Comparison of ENCODE assay signal across 13 mouse cellular contexts in genomic region chr8:127371326-127371949, GRCm38 (mm10).
"Had no signal": no experiment of that assay in that cellular context is flagged by ENCODE, and none has a peak within 500 bp of the region (broad histone marks: within the 10 kb centered on the region; RNA-seq: fewer than 3 reads in every experiment).

No protein-coding gene starts in this region.

- DNase-seq: kidney, adult 18-20 months; kidney, postnatal 14 days; liver; liver, embryonic 13.5 days; lung, adult 18-20 months; right cerebral cortex, adult 18-20 months; right cerebral cortex, postnatal 25 days; thymus, postnatal 36 days had no signal

- H3K9ac ChIP-seq: kidney, embryonic 15.5 days; limb, embryonic 12.5 days; liver, embryonic 13.5 days; midbrain, embryonic 15.5 days; neural tube, embryonic 12.5 days had no signal

- H3K4me3 ChIP-seq: kidney, embryonic 15.5 days; left cerebral cortex, adult 2 months; limb, embryonic 12.5 days; liver, embryonic 13.5 days; midbrain, embryonic 15.5 days; neural tube, embryonic 12.5 days had no signal

- H3K36me3 ChIP-seq: liver, embryonic 13.5 days; midbrain, embryonic 15.5 days had no signal

- H3K4me1 ChIP-seq: kidney, embryonic 15.5 days; limb, embryonic 12.5 days; liver, embryonic 13.5 days; midbrain, embryonic 15.5 days; neural tube, embryonic 12.5 days had no signal

- H3K4me2 ChIP-seq: kidney, embryonic 15.5 days; limb, embryonic 12.5 days; liver, embryonic 13.5 days; midbrain, embryonic 15.5 days; neural tube, embryonic 12.5 days had no signal

- H3K9me3 ChIP-seq: kidney, embryonic 15.5 days; limb, embryonic 12.5 days; liver, embryonic 13.5 days; midbrain, embryonic 15.5 days; neural tube, embryonic 12.5 days had no signal

- H3K27ac ChIP-seq: kidney, embryonic 15.5 days; left cerebral cortex, adult 2 months; limb, embryonic 12.5 days; liver, embryonic 13.5 days; midbrain, embryonic 15.5 days; neural tube, embryonic 12.5 days had no signal

- H3K27me3 ChIP-seq: kidney, embryonic 15.5 days; limb, embryonic 12.5 days; liver, embryonic 13.5 days; midbrain, embryonic 15.5 days; neural tube, embryonic 12.5 days had no signal

- ATAC-seq: midbrain, embryonic 15.5 days had no signal
